Mouse (Mus musculus) heart, adult 18-20 months (tissue): ENCODE results near the gene Armc7. TPM values are rescaled to one million over a fixed set of nuclear protein-coding genes. Genes with fewer than 3 reads are reported as not detected.

Experiments used
- DNase-seq, 2 experiments: peaks; one replicate each; pipeline ENCODE4 v3.0.0; 2021 to 2022; ENCODE audit warnings: mixed read lengths in 1 of 2
- long read RNA-seq, 2 experiments: library from polyadenylated mRNA; stranded (forward); transcript quantifications; one replicate each; pipeline ENCODE4 v2.0.0; 2021
- total RNA-seq, 2 experiments: library from RNA; stranded (reverse); gene quantifications; 2 replicates each; pipeline ENCODE4 v1.2.3; 2021

Armc7 gene
- 1 to 10 TPM; 1.8 to 1.9 TPM for total RNA-seq
- long read RNA-seq, experiment 1: 0 reads
- long read RNA-seq, experiment 2, partial matches to known transcripts: 0 of 2 reads
- long read RNA-seq, experiment 2, other reads (novel, unspliced or antisense): 0 of 2 reads

- peak; percentile 97 to 98 for DNase-seq
Measured at GRCm38 (mm10) chr11:115475025-115475757, at the start of gene Armc7. Armc7 (plus strand) TSS chr11:115475667.

GRCm38 (mm10) chr11:115425671-115426070 lies 49.8 kb upstream of the Armc7 start:
- DNase-seq: no peak

GRCm38 (mm10) chr11:115427482-115428331 lies 47.8 kb upstream of the Armc7 start:
- peak; percentile 83 to 87 for DNase-seq

- peak; percentile 39 to 41 for DNase-seq
Measured at GRCm38 (mm10) chr11:115429307-115429706, 46.2 kb upstream of the Armc7 start.

- no peak for DNase-seq
Measured at GRCm38 (mm10) chr11:115430561-115430960, 44.9 kb upstream of the Armc7 start.

- DNase-seq: peak in 1 of 2 experiments; percentile 36
Measured at GRCm38 (mm10) chr11:115432814-115433213, 42.7 kb upstream of the Armc7 start.

- DNase-seq: no peak
Measured at GRCm38 (mm10) chr11:115433342-115433741, 42.1 kb upstream of the Armc7 start.

GRCm38 (mm10) chr11:115435596-115436337 lies 39.7 kb upstream of the Armc7 start:
- peak; percentile 26 to 50 for DNase-seq

- DNase-seq: no peak
Measured at GRCm38 (mm10) chr11:115437571-115438122, 37.8 kb upstream of the Armc7 start.

GRCm38 (mm10) chr11:115439326-115439725 lies 36.1 kb upstream of the Armc7 start:
- no peak for DNase-seq

- no peak for DNase-seq
Measured at GRCm38 (mm10) chr11:115439906-115440595, 35.4 kb upstream of the Armc7 start, which contains the start of gene Trim80. Trim80 (plus strand) TSS chr11:115440545.

- DNase-seq: no peak
Measured at GRCm38 (mm10) chr11:115441417-115441816, 34.0 kb upstream of the Armc7 start.

GRCm38 (mm10) chr11:115446906-115447305 lies 28.6 kb upstream of the Armc7 start:
- DNase-seq: peak; percentile 51 to 55

GRCm38 (mm10) chr11:115447321-115447885 lies 28.1 kb upstream of the Armc7 start:
- DNase-seq: peak in 1 of 2 experiments; percentile 21

- no peak for DNase-seq
Measured at GRCm38 (mm10) chr11:115448075-115448474, 27.4 kb upstream of the Armc7 start.

GRCm38 (mm10) chr11:115448998-115449397 lies 26.5 kb upstream of the Armc7 start:
- no peak for DNase-seq

- no peak for DNase-seq
Measured at GRCm38 (mm10) chr11:115450176-115450575, 25.3 kb upstream of the Armc7 start.

GRCm38 (mm10) chr11:115451781-115452241 lies 23.7 kb upstream of the Armc7 start:
- DNase-seq: no peak

GRCm38 (mm10) chr11:115452281-115452860 lies 23.1 kb upstream of the Armc7 start:
- DNase-seq: no peak

GRCm38 (mm10) chr11:115453306-115453705 lies 22.2 kb upstream of the Armc7 start:
- no peak for DNase-seq
